Mouse (Mus musculus) inflammation-experienced regulatory T-cells, adult 16 weeks (primary cell): ENCODE results near the gene Has3. TPM values are rescaled to one million over a fixed set of nuclear protein-coding genes. Genes with fewer than 3 reads are reported as not detected.

ENCODE experiments used
- polyA plus RNA-seq: library from polyadenylated mRNA; unstranded; fragments of 100-300 nt; shearing (Covaris generic); gene quantifications from one replicate; pipeline ENCODE4 v1.2.1, GENCODE M21; 2017

Has3 gene
- not detected for polyA plus RNA-seq

DNA sequence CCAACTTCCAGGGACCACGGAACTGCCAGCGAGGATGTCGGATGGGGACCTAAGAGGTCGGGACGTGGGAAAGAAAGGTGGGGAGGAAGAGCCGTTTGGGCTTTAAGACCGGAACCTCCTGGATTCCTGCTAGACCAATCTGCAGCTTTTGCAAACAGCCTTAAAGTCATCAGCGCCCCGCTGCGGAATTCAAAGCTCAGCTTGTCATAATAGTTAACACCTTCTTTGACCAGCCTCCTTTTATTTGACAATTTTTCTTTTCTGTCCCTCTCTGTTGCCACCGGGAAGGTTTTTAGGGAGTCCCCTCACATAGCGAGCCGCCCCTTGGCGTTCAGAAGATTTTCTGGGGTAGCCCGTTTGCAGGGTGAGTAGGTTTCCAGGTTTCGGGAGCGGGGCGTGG is at the start of gene Has3:
Has3 (plus strand) TSS at position 192 of the 400 bp plus-strand sequence.

DNA sequence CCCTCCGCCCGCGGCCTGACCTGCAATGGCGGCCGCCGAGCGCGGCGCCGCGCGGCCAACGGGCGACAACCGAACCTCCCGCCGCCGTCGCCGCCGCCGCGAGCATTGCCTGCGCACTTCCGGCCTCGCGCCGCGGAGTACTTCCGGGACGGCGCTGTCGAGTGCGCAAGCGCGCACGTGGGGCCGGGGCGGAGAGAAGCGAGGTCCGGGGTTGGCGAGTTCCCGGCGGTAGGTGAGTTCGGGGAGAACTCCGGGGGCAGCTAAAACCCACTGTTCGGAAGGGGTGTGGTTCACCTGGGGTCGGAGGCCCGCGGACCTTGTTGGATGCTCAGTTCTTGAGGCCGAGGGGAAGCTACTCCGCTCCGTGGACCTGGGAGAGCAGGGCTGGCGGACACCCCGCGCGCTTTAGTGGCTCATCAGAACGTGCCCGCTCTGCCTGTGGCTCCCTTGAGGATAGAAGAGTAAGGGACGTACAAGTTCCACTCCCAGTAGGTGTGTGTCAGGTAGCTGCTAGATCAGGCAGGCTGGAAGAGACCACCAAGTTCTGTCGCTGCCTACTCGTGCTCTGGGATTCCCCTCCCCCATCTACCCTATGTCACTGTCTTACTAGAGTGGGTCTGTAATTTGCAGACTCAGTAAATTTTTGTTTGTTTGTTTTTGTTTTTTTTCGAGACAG is 23.6 kb downstream of the Has3 start, which contains the start of gene Utp4:
Utp4 (plus strand) TSS at position 156 of the 676 bp plus-strand sequence.

Other genes starting within 250 kb of the Has3 start
- gene Tango6, start 187.2 kb upstream of the Has3 start, polyA plus RNA-seq, result 13.3 TPM
- gene Utp4, start 23.4 kb downstream of the Has3 start, polyA plus RNA-seq, result 72.3 TPM
- gene Sntb2, start 65.5 kb downstream of the Has3 start, polyA plus RNA-seq, result 2.2 TPM
- gene Vps4a, start 161.0 kb downstream of the Has3 start, polyA plus RNA-seq, result 81.1 TPM
- gene Pdf, start 178.4 kb downstream of the Has3 start, polyA plus RNA-seq, result 4.0 TPM
- gene Cog8, start 186.4 kb downstream of the Has3 start, polyA plus RNA-seq, result 32.6 TPM
- 97.9 TPM for gene Nip7, start 186.6 kb downstream of the Has3 start, polyA plus RNA-seq
- gene Tmed6, start 195.4 kb downstream of the Has3 start, polyA plus RNA-seq, result not detected
- 9.9 TPM for gene Terf2, start 226.3 kb downstream of the Has3 start, polyA plus RNA-seq